Mouse (Mus musculus): ENCODE measurements around the gene Galk1.

Galk1 gene

DNA sequence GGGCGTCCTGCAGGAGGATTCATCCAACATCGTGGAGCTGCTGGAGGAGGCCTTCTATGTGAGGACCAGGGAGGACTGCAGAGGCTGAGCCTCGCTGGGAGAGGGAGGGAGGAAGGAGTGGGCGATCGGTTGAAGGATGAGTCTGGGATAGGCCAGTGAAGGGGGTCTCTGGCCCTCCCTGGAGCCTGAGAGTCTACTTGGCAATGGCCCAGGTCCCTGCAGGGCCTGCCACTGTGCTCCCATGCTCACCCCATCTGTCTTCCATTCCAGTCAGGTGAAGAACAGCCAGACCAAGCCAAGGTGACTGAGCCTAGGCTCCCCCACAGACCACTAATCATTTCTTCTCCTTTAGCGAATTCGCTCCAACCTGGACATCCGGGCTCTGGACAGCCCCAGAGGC lies 29.2 kb downstream of the Galk1 start:
- CTCF ChIA-PET, result interaction anchor here in 1 of 4 experiments (1.1 kb wide), 1 partner anchor 43 kb away, joined by 3 read pairs; no protein-coding TSS in a partner anchor

GRCm38 (mm10) chr11:115982472-115982871 lies 30.0 kb downstream of the Galk1 start:
- POLR2A ChIA-PET, result interaction anchor here in 3 of 4 experiments (0.7 to 1.3 kb wide), 7 partner anchors 8 to 155 kb away, joined by 3 to 6 read pairs (median 4); partner anchors contain the start of gene Itgb4 (in 1 of the 3)
- CTCF ChIA-PET, result interaction anchor here in 1 of 4 experiments (0.6 to 1.1 kb wide), 2 partner anchors 30 to 43 kb away, joined by 3 read pairs; partner anchors contain the start of gene Galk1

More for the DNA sequence above, 29.2 kb downstream of the Galk1 start:
- POLR2A ChIA-PET, result interaction anchor here in 3 of 4 experiments (0.6 to 1.3 kb wide), 9 partner anchors 9 to 615 kb away, joined by 3 to 6 read pairs (median 4); partner anchors contain the start of gene Itgb4 (in 1 of the 3)

DNA sequence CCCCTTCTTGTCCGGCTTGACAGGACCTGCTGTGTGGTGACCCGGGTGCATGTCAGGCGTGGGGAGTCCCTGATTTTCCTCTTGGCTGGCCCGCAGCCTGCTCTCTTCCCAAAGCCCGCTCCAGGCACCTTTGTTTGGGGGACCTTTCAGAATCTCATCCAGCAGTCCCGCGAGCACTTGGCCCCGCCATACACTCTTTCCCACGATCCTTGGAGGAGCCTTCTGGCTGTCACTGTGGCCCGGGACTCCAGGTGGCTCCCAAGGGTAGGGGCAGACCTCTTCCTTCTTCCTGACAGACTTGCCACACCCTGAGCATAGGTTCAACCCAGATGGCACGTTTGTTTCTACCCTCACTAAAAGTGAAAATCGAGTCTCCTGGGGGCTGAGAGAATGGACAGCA lies 37.0 kb downstream of the Galk1 start:
- ChIA-PET CTCF (interaction anchor here in 2 of 4 experiments (1.5 to 2.5 kb wide), 2 partner anchors 31 to 36 kb away, joined by 7 to 9 read pairs; no protein-coding TSS in a partner anchor), POLR2A (interaction anchor here (0.6 to 8.2 kb wide), 16 partner anchors 16 to 338 kb away, joined by 3 to 98 read pairs (median 6); partner anchors contain the start of genes Recql5 (in 1 of the 4), Sap30bp (in 1 of the 4), Smim6 (in 1 of the 4) and Unk (in 1 of the 4))

GRCm38 (mm10) chr11:115975083-115975420 lies 37.5 kb downstream of the Galk1 start:
- CTCF ChIA-PET, result interaction anchor here (0.5 to 1.6 kb wide), 15 partner anchors 13 to 143 kb away, joined by 3 to 13 read pairs (median 4); no protein-coding TSS in a partner anchor
- POLR2A ChIA-PET, result interaction anchor here (0.5 to 8.2 kb wide), 23 partner anchors 9 to 1691 kb away, joined by 3 to 98 read pairs (median 4); partner anchors contain the start of genes Recql5 (in 2 of the 4), Sap30bp (in 2 of the 4), Galk1 (in 1 of the 4) and Smim6 (in 1 of the 4)

- ChIA-PET CTCF (interaction anchor here (0.5 to 1.6 kb wide), 18 partner anchors 13 to 143 kb away, joined by 3 to 13 read pairs (median 4); no protein-coding TSS in a partner anchor), POLR2A (interaction anchor here (0.5 to 8.2 kb wide), 35 partner anchors 9 to 1691 kb away, joined by 3 to 98 read pairs (median 4); partner anchors contain the start of genes Galk1 (in 2 of the 4), Recql5 (in 2 of the 4), Sap30bp (in 2 of the 4) and Smim6 (in 1 of the 4))
Measured at GRCm38 (mm10) chr11:115974309-115975082, 38.0 kb downstream of the Galk1 start, which contains the start of gene Itgb4. Gene Itgb4, plus strand, starts transcription at chr11:115974709.

DNA sequence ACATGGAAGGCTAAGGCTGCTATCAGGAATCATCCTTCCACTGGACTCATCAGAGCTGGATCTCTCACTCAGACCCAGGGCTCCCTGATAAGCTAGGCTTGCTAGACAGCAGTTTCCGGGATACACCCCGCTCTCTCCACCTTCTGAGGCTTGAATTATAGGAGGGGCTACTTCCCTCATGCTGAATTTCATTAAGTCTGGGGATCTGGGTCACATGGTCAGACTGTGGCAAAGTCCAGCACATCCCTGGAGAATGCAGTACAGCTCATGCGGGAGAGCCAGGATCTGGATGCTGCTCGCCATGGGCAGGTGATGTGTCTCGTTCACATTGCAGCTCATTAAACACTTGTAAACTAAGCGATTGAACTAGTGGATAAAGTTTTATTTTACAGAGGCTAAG lies 41.5 kb downstream of the Galk1 start:
- ChIA-PET POLR2A (interaction anchor here (0.5 to 8.2 kb wide), 76 partner anchors 8 to 867 kb away, joined by 3 to 98 read pairs (median 4); partner anchors contain the start of genes Recql5 (in 2 of the 4), Sap30bp (in 2 of the 4), Cdr2l (in 1 of the 4) and Galk1 (in 1 of the 4)), CTCF (interaction anchor here in 3 of 4 experiments (0.6 to 2.3 kb wide), 12 partner anchors 16 to 622 kb away, joined by 3 to 10 read pairs (median 3); no protein-coding TSS in a partner anchor)

DNA sequence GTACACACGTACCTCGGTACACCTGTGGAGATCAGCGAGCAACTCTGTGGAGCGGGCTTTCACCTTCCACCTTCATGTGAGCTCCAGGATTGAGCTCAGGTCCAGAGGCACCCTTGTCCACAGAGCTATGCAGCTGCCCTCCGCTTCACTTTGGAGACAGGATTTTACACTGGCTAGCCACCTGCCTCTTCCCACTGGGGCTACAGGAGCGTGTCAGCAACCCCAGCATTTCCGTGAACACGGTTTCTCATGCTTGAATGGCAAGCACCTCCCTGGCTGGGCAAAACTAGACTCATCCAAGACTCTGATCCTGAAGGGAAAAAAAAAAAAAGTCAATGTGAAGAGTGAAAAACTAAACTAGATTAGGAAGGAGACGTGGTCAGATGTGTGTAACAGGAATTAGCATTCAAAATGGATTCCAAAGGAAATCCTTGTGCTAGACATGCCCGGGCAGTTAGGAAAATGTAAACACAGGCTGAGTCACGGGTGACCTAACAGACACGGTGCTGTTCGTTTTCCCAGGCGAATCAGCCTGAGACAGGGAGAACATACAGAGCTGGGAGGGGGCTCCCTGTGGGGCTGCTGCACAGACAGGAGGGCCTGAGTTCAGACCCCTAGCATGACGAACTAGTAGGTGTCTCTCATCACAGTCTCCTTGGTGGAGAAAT lies 42.4 kb downstream of the Galk1 start:
- ChIA-PET POLR2A (interaction anchor here (0.6 to 8.2 kb wide), 70 partner anchors 8 to 867 kb away, joined by 3 to 98 read pairs (median 4); partner anchors contain the start of genes Recql5 (in 2 of the 4), Sap30bp (in 2 of the 4), Cdr2l (in 1 of the 4) and Galk1 (in 1 of the 4)), CTCF (interaction anchor here in 3 of 4 experiments (0.6 to 2.3 kb wide), 11 partner anchors 27 to 622 kb away, joined by 3 to 19 read pairs (median 4); no protein-coding TSS in a partner anchor)

DNA sequence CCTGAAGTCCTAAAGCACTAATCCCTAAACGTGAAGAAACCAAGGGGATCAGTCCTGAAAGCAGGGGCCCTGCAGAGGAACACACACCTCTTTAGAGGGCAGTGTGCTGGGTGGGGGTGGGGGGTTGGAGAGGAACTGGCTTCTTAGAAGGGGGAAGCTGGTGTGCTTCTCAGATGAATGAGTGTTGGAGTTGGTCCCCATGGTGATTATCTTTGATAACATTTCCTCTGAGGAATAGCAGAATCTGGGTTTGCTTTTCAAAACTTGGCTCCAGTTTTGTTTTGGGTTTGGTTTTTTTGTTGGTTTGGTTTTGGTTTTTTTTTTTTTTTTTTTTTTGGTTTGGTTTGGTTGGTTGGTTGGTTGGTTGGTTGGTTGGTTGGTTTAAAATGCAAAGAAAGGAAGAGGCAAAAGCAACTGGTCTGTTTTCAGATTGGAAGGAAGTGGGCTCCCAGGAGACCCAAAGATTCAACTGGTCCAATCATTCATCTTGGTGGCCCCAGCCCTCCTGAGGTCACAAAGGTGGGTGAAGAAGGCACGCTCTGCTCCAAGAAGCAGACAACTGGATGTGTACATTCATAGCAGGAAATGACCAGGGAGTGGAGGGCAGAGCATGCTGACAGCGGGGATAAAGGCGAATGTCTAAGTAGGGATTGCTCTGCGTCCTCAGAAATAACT lies 43.7 kb downstream of the Galk1 start:
- ChIA-PET POLR2A (interaction anchor here in 3 of 4 experiments (1.5 to 8.2 kb wide), 9 partner anchors 11 to 468 kb away, joined by 4 to 98 read pairs (median 22); no protein-coding TSS in a partner anchor), CTCF (interaction anchor here in 2 of 4 experiments (0.6 to 0.7 kb wide), 3 partner anchors 39 to 445 kb away, joined by 3 read pairs; no protein-coding TSS in a partner anchor)

GRCm38 (mm10) chr11:115964977-115965604 lies 47.4 kb downstream of the Galk1 start:
- ChIA-PET POLR2A (interaction anchor here in 3 of 4 experiments (0.6 to 9.0 kb wide), 12 partner anchors 7 to 59 kb away, joined by 3 to 124 read pairs (median 7); partner anchors contain the start of gene Itgb4 (in 1 of the 3)), CTCF (interaction anchor here in 2 of 4 experiments (0.6 to 0.7 kb wide), 2 partner anchors 35 to 148 kb away, joined by 4 to 6 read pairs; no protein-coding TSS in a partner anchor)

- ChIA-PET POLR2A (interaction anchor here in 2 of 4 experiments (0.8 to 9.0 kb wide), 12 partner anchors 8 to 62 kb away, joined by 3 to 124 read pairs (median 4); partner anchors contain the start of gene Galk1 (in 1 of the 2)), CTCF (interaction anchor here in 1 of 4 experiments (0.6 to 1.4 kb wide), 3 partner anchors 8 to 1079 kb away, joined by 3 to 4 read pairs (median 3); no protein-coding TSS in a partner anchor)
Measured at GRCm38 (mm10) chr11:115962651-115963412, 49.7 kb downstream of the Galk1 start.

DNA sequence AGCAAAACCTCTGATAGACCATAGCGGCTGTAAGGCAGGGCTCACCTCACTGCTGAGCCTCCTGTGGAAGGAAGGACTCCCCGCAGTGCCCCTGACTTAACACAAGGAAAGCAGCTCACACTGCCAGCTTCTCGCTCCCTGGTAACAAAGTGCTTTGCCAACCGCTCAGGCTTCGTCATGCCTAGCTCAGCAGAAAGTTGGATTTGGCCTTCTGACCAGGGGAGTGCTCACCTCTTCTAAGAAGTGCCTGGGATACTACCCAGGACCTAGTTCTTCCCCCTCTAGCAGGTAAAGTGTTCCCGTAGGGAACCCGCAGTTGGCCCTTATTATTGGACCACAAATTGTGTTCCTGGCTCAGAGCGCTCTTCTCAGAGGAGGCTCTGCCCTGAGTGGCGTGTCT lies 53.5 kb downstream of the Galk1 start:
- POLR2A ChIA-PET, result interaction anchor here in 3 of 4 experiments (0.6 to 9.0 kb wide), 21 partner anchors 9 to 1045 kb away, joined by 3 to 124 read pairs (median 6); partner anchors contain the start of genes Itgb4 (in 2 of the 3), Fdxr (in 1 of the 3), Galk1 (in 1 of the 3) and Recql5 (in 1 of the 3)
- CTCF ChIA-PET, result interaction anchor here in 3 of 4 experiments (0.7 to 3.7 kb wide), 6 partner anchors 16 to 60 kb away, joined by 3 to 13 read pairs (median 5); no protein-coding TSS in a partner anchor
